Mouse (Mus musculus): ENCODE measurements around the gene Amd2.

Gene Amd2

DNA sequence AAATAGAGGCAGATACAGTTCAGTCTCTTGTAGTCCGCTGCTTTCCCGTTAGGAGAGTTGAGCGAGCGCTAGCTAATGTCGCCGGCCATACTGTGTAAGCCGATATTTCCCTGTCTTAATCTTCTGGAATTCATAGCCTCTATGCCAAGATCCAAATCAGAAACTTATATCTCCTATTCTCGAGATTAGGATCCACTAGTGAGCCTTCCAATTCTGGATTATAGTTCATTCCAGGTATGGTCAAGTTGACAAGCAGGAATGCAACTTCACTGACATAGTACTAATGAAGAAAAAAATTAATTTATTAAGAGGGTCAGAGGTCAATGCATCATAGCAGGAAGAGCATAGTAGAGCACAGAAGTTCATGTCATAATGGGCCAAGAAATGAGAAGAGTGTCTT lies at the start of gene Amd2:
Amd2 (minus strand) TSS at position 101 of the 400 bp plus-strand sequence.
- no peak for DNase-seq (ENCODE audit: low spot score)

DNA sequence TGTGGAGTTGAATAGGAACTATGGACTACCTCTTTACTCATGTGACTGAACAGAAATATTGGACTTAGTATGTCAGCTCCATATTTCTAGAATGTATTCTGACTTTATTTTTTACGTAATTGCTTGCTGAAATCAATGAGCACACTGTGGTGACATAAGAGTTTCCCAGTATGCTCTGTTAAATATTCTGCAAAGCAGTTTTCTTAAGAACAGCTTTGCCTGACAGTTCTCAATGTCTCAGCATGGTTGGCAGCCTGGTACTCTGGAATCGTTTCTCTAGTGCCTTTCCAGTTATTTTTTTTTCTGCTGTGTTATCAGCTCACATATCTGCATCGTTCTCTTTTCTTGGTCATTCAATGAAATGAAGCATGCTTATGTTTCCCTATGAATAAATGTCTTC lies 49.6 kb upstream of the Amd2 start:
- DNase-seq (ENCODE audit: low spot score): no peak

DNA sequence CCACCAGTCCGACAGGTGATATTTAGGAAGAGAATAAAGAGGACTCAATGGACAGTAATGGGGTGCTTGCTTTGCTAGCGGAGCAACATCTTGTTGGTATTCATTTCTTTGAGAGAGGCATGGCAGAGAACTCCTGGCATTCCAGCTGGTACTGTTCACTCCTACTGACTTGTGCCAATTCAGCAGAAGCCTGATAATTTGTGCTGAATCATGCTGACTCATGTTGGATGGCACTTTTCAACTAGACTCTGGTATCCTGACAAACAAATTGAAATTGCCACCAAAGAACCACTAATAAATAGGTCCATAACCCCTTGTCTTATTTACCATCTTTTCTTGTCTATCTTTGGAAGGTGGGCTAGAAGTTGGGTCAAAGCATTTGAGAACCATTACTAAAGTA lies 25.9 kb upstream of the Amd2 start:
- DNase-seq (ENCODE audit: low spot score): no peak

DNA sequence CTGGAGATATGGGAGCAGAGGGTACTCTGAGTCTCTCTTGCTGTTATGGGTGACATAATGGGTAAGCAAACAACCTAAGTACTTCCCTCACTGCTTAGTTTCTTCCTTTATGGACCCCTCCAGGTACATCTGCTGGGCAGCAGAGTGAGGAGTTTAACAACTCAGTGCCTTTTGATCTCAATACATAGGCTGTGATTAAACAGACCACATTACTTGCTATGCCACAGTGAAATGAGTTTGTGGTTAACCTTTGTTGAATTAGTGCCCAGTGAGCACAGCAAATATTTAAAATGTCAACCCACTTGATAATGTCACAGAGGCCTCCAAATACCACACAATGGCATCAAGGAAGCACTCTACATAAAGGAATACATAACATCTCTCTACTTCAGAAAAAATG lies 2.6 kb upstream of the Amd2 start:
- no peak for DNase-seq (ENCODE audit: low spot score)

All from testis, postnatal 14 days (tissue).